Mouse (Mus musculus): ENCODE data around the gene Ibsp. TPM values are rescaled to one million over a fixed set of nuclear protein-coding genes. Genes with fewer than 3 reads are reported as not detected.

Gene Ibsp
- polyA plus RNA-seq (2015; fragmentation: Nextera tagmentation; extraction: Ambion mirVana): 0.28 and 0.81 TPM in 2 replicates

GRCm38 (mm10) chr5:104298994-104299393 is at the start of gene Ibsp:
TSS of gene Ibsp (plus strand) at chr5:104299171.
- WGBS: 56% methylated on average over 6 of the region's 6 CpGs
- peaks cover 3% of the 10 kb centered on the region; the same call in 1 of the 2 replicates for H3K4me1 ChIP-seq (ENCODE audit: control insufficient read depth, insufficient read depth, low read length)
- ATAC-seq (ENCODE audit: insufficient read depth, low FRiP score): no peak

GRCm38 (mm10) chr5:104251811-104252210 is 47.2 kb upstream of the Ibsp start:
- Histone ChIP-seq H3K4me3 (replicated peaks; ENCODE audit: low read length) (no peak overlapping the region), H3K4me2 (ENCODE audit: low read depth, low read length) (no peak overlapping the region), H3K36me3 (ENCODE audit: control insufficient read depth, insufficient read depth, low read length) (no peaks in the 10 kb centered on the region), H3K4me1 (ENCODE audit: control insufficient read depth, insufficient read depth, low read length) (no peaks in the 10 kb centered on the region), H3K9me3 (replicated peaks; ENCODE audit: control insufficient read depth, low read length) (no peaks in the 10 kb centered on the region), H3K9ac (ENCODE audit: low read length) (no peak overlapping the region), H3K27me3 (ENCODE audit: control insufficient read depth, insufficient read depth, low read length) (no peaks in the 10 kb centered on the region), H3K27ac (ENCODE audit: low read length) (no peak overlapping the region)
- no peak for ATAC-seq (ENCODE audit: insufficient read depth, low FRiP score)
- WGBS: 81% methylated on average over 5 of the region's 5 CpGs

More at GRCm38 (mm10) chr5:104298994-104299393, at the start of gene Ibsp:
- Histone ChIP-seq H3K4me3 (replicated peaks; ENCODE audit: low read length) (no peak within 1 kb of the TSS), H3K27ac (ENCODE audit: low read length) (no peak within 1 kb of the TSS), H3K9me3 (replicated peaks; ENCODE audit: control insufficient read depth, low read length) (no peaks in the 10 kb centered on the region), H3K36me3 (ENCODE audit: control insufficient read depth, insufficient read depth, low read length) (no peaks in the 10 kb centered on the region), H3K9ac (ENCODE audit: low read length) (no peak within 1 kb of the TSS), H3K27me3 (ENCODE audit: control insufficient read depth, insufficient read depth, low read length) (no peaks in the 10 kb centered on the region), H3K4me2 (ENCODE audit: low read depth, low read length) (no peak within 1 kb of the TSS)

GRCm38 (mm10) chr5:104256585-104256984 is 42.4 kb upstream of the Ibsp start:
- H3K4me1 ChIP-seq (ENCODE audit: control insufficient read depth, insufficient read depth, low read length): no peaks in the 10 kb centered on the region
- no peak for ATAC-seq (ENCODE audit: insufficient read depth, low FRiP score)
- H3K9me3 ChIP-seq (replicated peaks; ENCODE audit: control insufficient read depth, low read length): no peaks in the 10 kb centered on the region
- no peaks in the 10 kb centered on the region for H3K36me3 ChIP-seq (ENCODE audit: control insufficient read depth, insufficient read depth, low read length)
- WGBS: 43% methylated on average over 3 of the region's 3 CpGs
- no peak overlapping the region for H3K4me2 ChIP-seq (ENCODE audit: low read depth, low read length)
- H3K27ac ChIP-seq (ENCODE audit: low read length): no peak overlapping the region
- no peak overlapping the region for H3K4me3 ChIP-seq (replicated peaks; ENCODE audit: low read length)
- H3K27me3 ChIP-seq (ENCODE audit: control insufficient read depth, insufficient read depth, low read length): no peaks in the 10 kb centered on the region
- H3K9ac ChIP-seq (ENCODE audit: low read length): no peak overlapping the region

- H3K4me2 ChIP-seq (ENCODE audit: low read depth, low read length): no peak overlapping the region
Measured at GRCm38 (mm10) chr5:104261908-104262461, 37.0 kb upstream of the Ibsp start.

GRCm38 (mm10) chr5:104263014-104263776 is 35.8 kb upstream of the Ibsp start:
- Histone ChIP-seq H3K4me1 (ENCODE audit: control insufficient read depth, insufficient read depth, low read length) (no peaks in the 10 kb centered on the region), H3K4me3 (replicated peaks; ENCODE audit: low read length) (no peak overlapping the region), H3K36me3 (ENCODE audit: control insufficient read depth, insufficient read depth, low read length) (no peaks in the 10 kb centered on the region), H3K4me2 (ENCODE audit: low read depth, low read length) (no peak overlapping the region), H3K9me3 (replicated peaks; ENCODE audit: control insufficient read depth, low read length) (no peaks in the 10 kb centered on the region), H3K27me3 (ENCODE audit: control insufficient read depth, insufficient read depth, low read length) (no peaks in the 10 kb centered on the region), H3K27ac (ENCODE audit: low read length) (no peak overlapping the region), H3K9ac (ENCODE audit: low read length) (no peak overlapping the region)
- 90% methylated on average over 13 of the region's 13 CpGs for WGBS
- no peak for ATAC-seq (ENCODE audit: insufficient read depth, low FRiP score)

More at GRCm38 (mm10) chr5:104261908-104262461, 37.0 kb upstream of the Ibsp start:
- no peaks in the 10 kb centered on the region for H3K36me3 ChIP-seq (ENCODE audit: control insufficient read depth, insufficient read depth, low read length)
- 58% methylated on average over 4 of the region's 4 CpGs for WGBS
- H3K9me3 ChIP-seq (replicated peaks; ENCODE audit: control insufficient read depth, low read length): no peaks in the 10 kb centered on the region
- H3K4me1 ChIP-seq (ENCODE audit: control insufficient read depth, insufficient read depth, low read length): no peaks in the 10 kb centered on the region
- H3K4me3 ChIP-seq (replicated peaks; ENCODE audit: low read length): no peak overlapping the region
- H3K27ac ChIP-seq (ENCODE audit: low read length): no peak overlapping the region
- H3K27me3 ChIP-seq (ENCODE audit: control insufficient read depth, insufficient read depth, low read length): no peaks in the 10 kb centered on the region
- ATAC-seq (ENCODE audit: insufficient read depth, low FRiP score): no peak
- H3K9ac ChIP-seq (ENCODE audit: low read length): no peak overlapping the region

- Histone ChIP-seq H3K9ac (ENCODE audit: low read length) (no peak overlapping the region), H3K27me3 (ENCODE audit: control insufficient read depth, insufficient read depth, low read length) (no peaks in the 10 kb centered on the region), H3K36me3 (ENCODE audit: control insufficient read depth, insufficient read depth, low read length) (no peaks in the 10 kb centered on the region), H3K4me2 (ENCODE audit: low read depth, low read length) (no peak overlapping the region), H3K4me3 (replicated peaks; ENCODE audit: low read length) (no peak overlapping the region), H3K27ac (ENCODE audit: low read length) (no peak overlapping the region), H3K4me1 (ENCODE audit: control insufficient read depth, insufficient read depth, low read length) (peaks cover 3% of the 10 kb centered on the region; the same call in 1 of the 2 replicates), H3K9me3 (replicated peaks; ENCODE audit: control insufficient read depth, low read length) (no peaks in the 10 kb centered on the region)
- 67% methylated on average over 6 of the region's 6 CpGs for WGBS
- no peak for ATAC-seq (ENCODE audit: insufficient read depth, low FRiP score)
Measured at GRCm38 (mm10) chr5:104294201-104294600, 4.8 kb upstream of the Ibsp start.

GRCm38 (mm10) chr5:104314073-104314472 is 15.1 kb downstream of the Ibsp start:
- Histone ChIP-seq H3K9ac (ENCODE audit: low read length) (no peak overlapping the region), H3K9me3 (replicated peaks; ENCODE audit: control insufficient read depth, low read length) (no peaks in the 10 kb centered on the region), H3K27me3 (ENCODE audit: control insufficient read depth, insufficient read depth, low read length) (no peaks in the 10 kb centered on the region), H3K27ac (ENCODE audit: low read length) (no peak overlapping the region), H3K36me3 (ENCODE audit: control insufficient read depth, insufficient read depth, low read length) (no peaks in the 10 kb centered on the region), H3K4me1 (ENCODE audit: control insufficient read depth, insufficient read depth, low read length) (no peaks in the 10 kb centered on the region), H3K4me2 (ENCODE audit: low read depth, low read length) (no peak overlapping the region), H3K4me3 (replicated peaks; ENCODE audit: low read length) (no peak overlapping the region)
- 53% methylated on average over 1 of the region's 1 CpGs for WGBS
- ATAC-seq (ENCODE audit: insufficient read depth, low FRiP score): no peak

GRCm38 (mm10) chr5:104325029-104325428 is 26.1 kb downstream of the Ibsp start, which contains the start of gene Mepe:
TSS of gene Mepe (plus strand) at chr5:104325329.
- no peaks in the 10 kb centered on the region for H3K9me3 ChIP-seq (replicated peaks; ENCODE audit: control insufficient read depth, low read length)
- H3K27ac ChIP-seq (ENCODE audit: low read length): no peak within 1 kb of the TSS

GRCm38 (mm10) chr5:104326884-104327283 is 27.9 kb downstream of the Ibsp start:
- no peak for ATAC-seq (ENCODE audit: insufficient read depth, low FRiP score)
- Histone ChIP-seq H3K27me3 (ENCODE audit: control insufficient read depth, insufficient read depth, low read length) (no peaks in the 10 kb centered on the region), H3K4me2 (ENCODE audit: low read depth, low read length) (no peak overlapping the region), H3K36me3 (ENCODE audit: control insufficient read depth, insufficient read depth, low read length) (no peaks in the 10 kb centered on the region), H3K4me3 (replicated peaks; ENCODE audit: low read length) (no peak overlapping the region), H3K4me1 (ENCODE audit: control insufficient read depth, insufficient read depth, low read length) (no peaks in the 10 kb centered on the region), H3K9me3 (replicated peaks; ENCODE audit: control insufficient read depth, low read length) (no peaks in the 10 kb centered on the region), H3K9ac (ENCODE audit: low read length) (no peak overlapping the region), H3K27ac (ENCODE audit: low read length) (no peak overlapping the region)
- WGBS: 66% methylated on average over 4 of the region's 4 CpGs

More at GRCm38 (mm10) chr5:104325029-104325428, 26.1 kb downstream of the Ibsp start, which contains the start of gene Mepe:
- no peaks in the 10 kb centered on the region for H3K36me3 ChIP-seq (ENCODE audit: control insufficient read depth, insufficient read depth, low read length)
- ATAC-seq (ENCODE audit: insufficient read depth, low FRiP score): no peak
- H3K27me3 ChIP-seq (ENCODE audit: control insufficient read depth, insufficient read depth, low read length): no peaks in the 10 kb centered on the region
- 88% methylated on average over 6 of the region's 6 CpGs for WGBS
- no peak within 1 kb of the TSS for H3K9ac ChIP-seq (ENCODE audit: low read length)
- H3K4me3 ChIP-seq (replicated peaks; ENCODE audit: low read length): no peak within 1 kb of the TSS
- no peaks in the 10 kb centered on the region for H3K4me1 ChIP-seq (ENCODE audit: control insufficient read depth, insufficient read depth, low read length)
- no peak within 1 kb of the TSS for H3K4me2 ChIP-seq (ENCODE audit: low read depth, low read length)
